Mouse (Mus musculus): Measurements from ENCODE around the gene Nlrc5. TPM values are rescaled to one million over a fixed set of nuclear protein-coding genes. Genes with fewer than 3 reads are reported as not detected.

Nlrc5 gene
- polyA plus RNA-seq, 1 experiment from 2014 or later = not detected

DNA sequence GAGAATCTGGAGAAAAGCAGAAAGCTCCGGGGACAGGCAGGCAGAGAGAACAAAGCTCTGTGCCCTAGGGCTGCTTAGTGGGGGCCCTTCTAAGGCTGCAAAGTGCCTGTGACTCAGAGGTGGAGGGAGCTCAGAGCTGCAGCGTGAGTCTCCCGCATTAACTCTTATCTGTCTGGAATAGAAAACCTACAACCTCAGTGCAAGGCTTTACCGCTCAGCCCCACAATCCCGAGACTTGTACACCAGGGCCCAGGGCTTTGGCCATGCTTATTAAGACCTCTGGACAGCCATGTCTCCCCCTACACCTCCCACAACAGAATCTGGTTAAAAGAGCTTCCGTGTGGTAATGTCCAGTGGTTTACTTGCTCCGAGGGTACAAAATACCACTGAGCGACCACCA, 97.8 kb downstream of the Nlrc5 start:
- Histone ChIP-seq H3K9ac (ENCODE audit: low read depth, low read length) (no peak overlapping the region), H3K4me2 (peak overlapping the region; percentile 84), H3K36me3 (ENCODE audit: control insufficient read depth, insufficient read depth, low read length) (no peaks in the 10 kb centered on the region), H3K9me3 (ENCODE audit: control insufficient read depth, low read length) (no peaks in the 10 kb centered on the region), H3K4me1 (replicated peaks; ENCODE audit: control insufficient read depth, insufficient read depth, low read length) (no peaks in the 10 kb centered on the region; the same call in 1 of the 2 replicates), H3K27ac (ENCODE audit: low read depth, low read length) (no peak overlapping the region), H3K4me3 (ENCODE audit: low read depth, low read length) (peak overlapping the region; percentile 64), H3K27me3 (replicated peaks; ENCODE audit: control insufficient read depth, insufficient read depth, low read length) (peaks cover 54% of the 10 kb centered on the region)
- WGBS = 4% methylated on average over 8 of the region's 8 CpGs
- DNase-seq (ENCODE audit: low spot score) (no peak), ATAC-seq (replicated peaks; ENCODE audit: low FRiP score) (no peak)

GRCm38 (mm10) chr8:94532525-94532872, 98.3 kb downstream of the Nlrc5 start:
- Histone ChIP-seq H3K9ac (ENCODE audit: low read depth, low read length) (peak overlapping the region; percentile 59), H3K27ac (ENCODE audit: low read depth, low read length) (no peak overlapping the region), H3K4me1 (replicated peaks; ENCODE audit: control insufficient read depth, insufficient read depth, low read length) (no peaks in the 10 kb centered on the region; the same call in 1 of the 2 replicates), H3K9me3 (ENCODE audit: control insufficient read depth, low read length) (no peaks in the 10 kb centered on the region), H3K36me3 (ENCODE audit: control insufficient read depth, insufficient read depth, low read length) (no peaks in the 10 kb centered on the region), H3K4me3 (ENCODE audit: low read depth, low read length) (peak overlapping the region; percentile 64), H3K27me3 (replicated peaks; ENCODE audit: control insufficient read depth, insufficient read depth, low read length) (peaks cover 54% of the 10 kb centered on the region), H3K4me2 (peak overlapping the region; percentile 84)
- DNase-seq (ENCODE audit: low spot score) (no peak), ATAC-seq (replicated peaks; ENCODE audit: low FRiP score) (peak; percentile 14; the same call in 1 of the 2 replicates)
- WGBS = 2% methylated on average over 33 of the region's 34 CpGs

- WGBS = 1% methylated on average over 66 of the region's 81 CpGs
- H3K27me3 ChIP-seq (replicated peaks; ENCODE audit: control insufficient read depth, insufficient read depth, low read length) = peaks cover 54% of the 10 kb centered on the region
- peak within 1 kb of the TSS; percentile 64 for H3K4me3 ChIP-seq (ENCODE audit: low read depth, low read length)
- peak within 1 kb of the TSS; percentile 59 for H3K9ac ChIP-seq (ENCODE audit: low read depth, low read length)
- peak; percentile 77 for ATAC-seq (replicated peaks; ENCODE audit: low FRiP score)
- DNase-seq (ENCODE audit: low spot score) = peak; percentile 63
- no peak within 1 kb of the TSS; the same call in 1 of the 2 replicates for H3K27ac ChIP-seq (ENCODE audit: low read depth, low read length)
- H3K36me3 ChIP-seq (ENCODE audit: control insufficient read depth, insufficient read depth, low read length) = no peaks in the 10 kb centered on the region
- H3K9me3 ChIP-seq (ENCODE audit: control insufficient read depth, low read length) = no peaks in the 10 kb centered on the region
- peak within 1 kb of the TSS; percentile 84 for H3K4me2 ChIP-seq
- no peaks in the 10 kb centered on the region; the same call in 1 of the 2 replicates for H3K4me1 ChIP-seq (replicated peaks; ENCODE audit: control insufficient read depth, insufficient read depth, low read length)
Measured at GRCm38 (mm10) chr8:94532873-94533671, 98.9 kb downstream of the Nlrc5 start, which contains the start of gene Cpne2. TSS of gene Cpne2 (plus strand) at chr8:94532990.

GRCm38 (mm10) chr8:94534612-94535011, 100.5 kb downstream of the Nlrc5 start:
- no peak for ATAC-seq (replicated peaks; ENCODE audit: low FRiP score)
- H3K27me3 ChIP-seq (replicated peaks; ENCODE audit: control insufficient read depth, insufficient read depth, low read length) = peaks cover 54% of the 10 kb centered on the region
- H3K9ac ChIP-seq (ENCODE audit: low read depth, low read length) = no peak overlapping the region
- no peak overlapping the region for H3K27ac ChIP-seq (ENCODE audit: low read depth, low read length)
- H3K9me3 ChIP-seq (ENCODE audit: control insufficient read depth, low read length) = no peaks in the 10 kb centered on the region
- H3K36me3 ChIP-seq (ENCODE audit: control insufficient read depth, insufficient read depth, low read length) = no peaks in the 10 kb centered on the region
- H3K4me2 ChIP-seq = no peak overlapping the region
- WGBS = 53% methylated on average over 4 of the region's 4 CpGs
- DNase-seq (ENCODE audit: low spot score) = no peak
- no peaks in the 10 kb centered on the region; the same call in 1 of the 2 replicates for H3K4me1 ChIP-seq (replicated peaks; ENCODE audit: control insufficient read depth, insufficient read depth, low read length)
- H3K4me3 ChIP-seq (ENCODE audit: low read depth, low read length) = no peak overlapping the region

DNA sequence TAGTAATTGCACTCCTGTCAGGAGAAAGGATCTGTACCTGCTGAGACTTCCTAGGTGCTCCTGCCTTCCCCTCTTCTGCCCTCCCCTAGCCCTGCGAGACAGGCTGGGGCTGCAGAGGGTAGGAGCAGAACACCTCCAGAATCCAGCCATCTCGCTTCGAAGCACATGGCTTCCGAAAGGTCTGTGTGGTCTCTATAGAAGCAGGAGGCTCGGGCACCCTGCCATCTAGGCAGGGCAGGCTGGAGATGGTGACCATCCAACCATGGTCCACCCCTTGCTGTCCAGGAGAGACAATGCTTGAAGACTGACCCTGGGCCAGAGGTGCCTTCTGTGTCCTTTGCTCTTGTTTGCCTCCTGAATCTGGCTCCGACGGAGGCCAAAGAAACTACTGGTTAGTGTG, 101.5 kb downstream of the Nlrc5 start:
- no peaks in the 10 kb centered on the region for H3K9me3 ChIP-seq (ENCODE audit: control insufficient read depth, low read length)
- no peak overlapping the region for H3K4me2 ChIP-seq
- no peaks in the 10 kb centered on the region; the same call in 1 of the 2 replicates for H3K4me1 ChIP-seq (replicated peaks; ENCODE audit: control insufficient read depth, insufficient read depth, low read length)
- WGBS = 82% methylated on average over 7 of the region's 7 CpGs
- peaks cover 51% of the 10 kb centered on the region for H3K27me3 ChIP-seq (replicated peaks; ENCODE audit: control insufficient read depth, insufficient read depth, low read length)
- H3K4me3 ChIP-seq (ENCODE audit: low read depth, low read length) = no peak overlapping the region
- H3K36me3 ChIP-seq (ENCODE audit: control insufficient read depth, insufficient read depth, low read length) = no peaks in the 10 kb centered on the region
- no peak for DNase-seq (ENCODE audit: low spot score)
- no peak overlapping the region for H3K27ac ChIP-seq (ENCODE audit: low read depth, low read length)
- H3K9ac ChIP-seq (ENCODE audit: low read depth, low read length) = no peak overlapping the region
- no peak for ATAC-seq (replicated peaks; ENCODE audit: low FRiP score)

DNA sequence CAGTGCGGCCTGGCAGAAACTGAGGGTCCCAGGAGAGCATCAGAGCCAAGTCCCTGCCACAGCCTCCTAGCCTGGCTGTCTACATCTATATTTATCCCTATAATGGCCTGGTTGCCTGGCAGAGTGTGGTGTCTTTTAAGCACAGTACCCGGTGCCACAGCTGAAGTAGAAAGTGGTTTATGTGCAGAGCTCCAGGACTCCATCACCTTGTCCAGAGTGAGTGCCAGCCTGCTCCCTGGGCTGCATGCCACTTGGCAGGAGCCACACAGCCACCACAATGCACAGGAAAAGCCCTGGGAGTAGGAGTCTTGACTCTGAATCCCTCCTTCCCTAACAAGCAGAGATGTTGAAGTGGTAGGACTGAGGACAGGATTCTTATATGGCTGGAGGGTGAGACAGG, 103.3 kb downstream of the Nlrc5 start:
- WGBS = 72% methylated on average over 2 of the region's 2 CpGs
- Histone ChIP-seq H3K36me3 (ENCODE audit: control insufficient read depth, insufficient read depth, low read length) (no peaks in the 10 kb centered on the region), H3K27ac (ENCODE audit: low read depth, low read length) (no peak overlapping the region), H3K4me2 (no peak overlapping the region), H3K27me3 (replicated peaks; ENCODE audit: control insufficient read depth, insufficient read depth, low read length) (peaks cover 37% of the 10 kb centered on the region), H3K9me3 (ENCODE audit: control insufficient read depth, low read length) (no peaks in the 10 kb centered on the region), H3K9ac (ENCODE audit: low read depth, low read length) (no peak overlapping the region), H3K4me3 (ENCODE audit: low read depth, low read length) (no peak overlapping the region), H3K4me1 (replicated peaks; ENCODE audit: control insufficient read depth, insufficient read depth, low read length) (no peaks in the 10 kb centered on the region; the same call in 1 of the 2 replicates)
- no peak for DNase-seq (ENCODE audit: low spot score)
- ATAC-seq (replicated peaks; ENCODE audit: low FRiP score) = no peak

- 79% methylated on average over 2 of the region's 2 CpGs for WGBS
- no peak for DNase-seq (ENCODE audit: low spot score)
Measured at GRCm38 (mm10) chr8:94540025-94540424, 105.9 kb downstream of the Nlrc5 start.

GRCm38 (mm10) chr8:94540889-94541795, 107.0 kb downstream of the Nlrc5 start:
- Histone ChIP-seq H3K4me1 (replicated peaks; ENCODE audit: control insufficient read depth, insufficient read depth, low read length) (no peaks in the 10 kb centered on the region), H3K4me3 (ENCODE audit: low read depth, low read length) (no peak overlapping the region), H3K27me3 (replicated peaks; ENCODE audit: control insufficient read depth, insufficient read depth, low read length) (peaks cover 3% of the 10 kb centered on the region; the same call in 1 of the 2 replicates), H3K36me3 (ENCODE audit: control insufficient read depth, insufficient read depth, low read length) (no peaks in the 10 kb centered on the region), H3K9me3 (ENCODE audit: control insufficient read depth, low read length) (no peaks in the 10 kb centered on the region), H3K27ac (ENCODE audit: low read depth, low read length) (no peak overlapping the region), H3K9ac (ENCODE audit: low read depth, low read length) (no peak overlapping the region), H3K4me2 (no peak overlapping the region)
- ATAC-seq (replicated peaks; ENCODE audit: low FRiP score) (no peak), DNase-seq (ENCODE audit: low spot score) (no peak)
- WGBS = 70% methylated on average over 18 of the region's 18 CpGs

More at GRCm38 (mm10) chr8:94540025-94540424, 105.9 kb downstream of the Nlrc5 start:
- Histone ChIP-seq H3K9ac (ENCODE audit: low read depth, low read length) (no peak overlapping the region), H3K4me3 (ENCODE audit: low read depth, low read length) (no peak overlapping the region), H3K4me1 (replicated peaks; ENCODE audit: control insufficient read depth, insufficient read depth, low read length) (no peaks in the 10 kb centered on the region), H3K36me3 (ENCODE audit: control insufficient read depth, insufficient read depth, low read length) (no peaks in the 10 kb centered on the region), H3K4me2 (no peak overlapping the region), H3K27ac (ENCODE audit: low read depth, low read length) (no peak overlapping the region), H3K9me3 (ENCODE audit: control insufficient read depth, low read length) (no peaks in the 10 kb centered on the region), H3K27me3 (replicated peaks; ENCODE audit: control insufficient read depth, insufficient read depth, low read length) (peaks cover 12% of the 10 kb centered on the region)
- no peak for ATAC-seq (replicated peaks; ENCODE audit: low FRiP score)
